ENCODE assay signal across 8 mouse cellular contexts in genomic region chr7:98656531-98657221, GRCm38 (mm10). TPM values are rescaled to one million over a fixed set of nuclear protein-coding genes. Genes with fewer than 3 reads are reported as not detected.
DNase-seq lines count a peak whose midpoint lies in the region; ATAC-seq and TF ChIP-seq lines count a peak whose summit lies in the region.

Gene Emsy (minus strand): TSS chr7:98656783.

- H3K9ac ChIP-seq in ES-Bruce4 (ENCODE audit: low read depth, poor library complexity, severe bottlenecking), result peak within 1 kb of the TSS; percentile 89
- peak within 1 kb of the TSS; percentile 95 for H3K9ac ChIP-seq in forebrain, embryonic 13.5 days
- peak within 1 kb of the TSS; percentile 90 for H3K9ac ChIP-seq in liver, postnatal 0 days (replicated peaks)
- peak within 1 kb of the TSS; percentile 90 for H3K9ac ChIP-seq in neural tube, embryonic 14.5 days (replicated peaks; ENCODE audit: low read depth, low read length)

- TF ChIP-seq EP300 in ES-Bruce4 (IDR thresholded peaks at IDR 0.05; ENCODE audit: insufficient read depth, low read depth, low read length), result no peak
- peak; percentile 25; the same call in 1 of the 2 replicates for TF ChIP-seq EP300 in liver, postnatal 0 days (IDR thresholded peaks at IDR 0.05; ENCODE audit: low read depth)

- no peaks in the 10 kb centered on the region for H3K27me3 ChIP-seq in ES-Bruce4 (ENCODE audit: control insufficient read depth, insufficient read depth, low read length, poor library complexity, severe bottlenecking)
- H3K27me3 ChIP-seq in forebrain, embryonic 13.5 days, result no peaks in the 10 kb centered on the region
- H3K27me3 ChIP-seq in liver, postnatal 0 days (ENCODE audit: insufficient read depth, low read length), result no peaks in the 10 kb centered on the region
- H3K27me3 ChIP-seq in neural tube, embryonic 14.5 days (ENCODE audit: control insufficient read depth, insufficient read depth, low read length), result no peaks in the 10 kb centered on the region

- peak; percentile 98 for ATAC-seq in cerebellum, adult (ENCODE audit: insufficient number of reproducible peaks, low FRiP score, low TSS enrichment)
- ATAC-seq in forebrain, embryonic 13.5 days, result peak; percentile 97
- peak; percentile 93 for ATAC-seq in liver, postnatal 0 days
- peak; percentile 97 for ATAC-seq in neural tube, embryonic 14.5 days (ENCODE audit: low read depth)

- intact Hi-C loops in heart, postnatal 10 days (cut with DNase I), result loop anchor here (2.0 kb wide), 1 partner anchor 46 kb away; the partner anchor contains the start of gene Thap12

- peaks cover 19% of the 10 kb centered on the region for H3K36me3 ChIP-seq in ES-Bruce4 (ENCODE audit: control insufficient read depth, insufficient read depth, low read length, poor library complexity, severe bottlenecking)
- peaks cover 26% of the 10 kb centered on the region for H3K36me3 ChIP-seq in forebrain, embryonic 13.5 days (ENCODE audit: poor library complexity, severe bottlenecking)
- H3K36me3 ChIP-seq in liver, postnatal 0 days (replicated peaks; ENCODE audit: insufficient read depth, low read length), result peaks cover 26% of the 10 kb centered on the region
- 0 out of 2 replicates have a peak, but pooled peaks cover 3% of the 10 kb centered on the region for H3K36me3 ChIP-seq in neural tube, embryonic 14.5 days (ENCODE audit: control insufficient read depth, insufficient read depth, low read length)

- peak within 1 kb of the TSS; percentile 77 for H3K4me2 ChIP-seq in forebrain, embryonic 13.5 days
- H3K4me2 ChIP-seq in liver, postnatal 0 days (ENCODE audit: low read depth, low read length), result peak within 1 kb of the TSS; percentile 79
- peak within 1 kb of the TSS; percentile 66 for H3K4me2 ChIP-seq in neural tube, embryonic 14.5 days (ENCODE audit: low read depth, low read length)

- peak within 1 kb of the TSS; percentile 94 for H3K27ac ChIP-seq in ES-Bruce4 (ENCODE audit: insufficient read depth, low read length)
- peak within 1 kb of the TSS; percentile 98 for H3K27ac ChIP-seq in forebrain, embryonic 13.5 days
- peak within 1 kb of the TSS; percentile 90 for H3K27ac ChIP-seq in liver, postnatal 0 days (ENCODE audit: low read depth)
- peak within 1 kb of the TSS; percentile 94 for H3K27ac ChIP-seq in neural tube, embryonic 14.5 days (ENCODE audit: low read depth, low read length)

- peak; percentile 86 for TF ChIP-seq POLR2A in ES-Bruce4 (IDR thresholded peaks at IDR 0.05; ENCODE audit: insufficient read depth, low read length)

- peak; percentile 97 for DNase-seq in heart, postnatal 10 days
- peak; percentile 94 for DNase-seq in large intestine, adult 2 months (ENCODE audit: low read depth, low spot score)
- peak; percentile 93 for DNase-seq in liver, postnatal 0 days
- peak; percentile 90 for DNase-seq in testis, postnatal 10 days (ENCODE audit: low spot score)

- H3K4me3 ChIP-seq in ES-Bruce4 (ENCODE audit: low read depth, low read length), result peak within 1 kb of the TSS; percentile 99
- H3K4me3 ChIP-seq in forebrain, embryonic 13.5 days, result peak within 1 kb of the TSS; percentile 94
- H3K4me3 ChIP-seq in liver, postnatal 0 days (ENCODE audit: low read depth, low read length), result peak within 1 kb of the TSS; percentile 92
- peak within 1 kb of the TSS; percentile 96 for H3K4me3 ChIP-seq in neural tube, embryonic 14.5 days (ENCODE audit: low read depth, low read length)

- WGBS in forebrain, embryonic 13.5 days, result under 1% methylated on average over 42 of the region's 42 CpGs
- WGBS in large intestine, adult 2 months, result under 1% methylated on average over 42 of the region's 42 CpGs
- under 1% methylated on average over 42 of the region's 42 CpGs for WGBS in liver, postnatal 0 days (ENCODE audit: insufficient replicate concordance)
- WGBS in neural tube, embryonic 14.5 days, result under 1% methylated on average over 42 of the region's 42 CpGs

- no peaks in the 10 kb centered on the region for H3K4me1 ChIP-seq in ES-Bruce4 (ENCODE audit: control insufficient read depth, insufficient read depth, low read length)
- peaks cover 39% of the 10 kb centered on the region for H3K4me1 ChIP-seq in forebrain, embryonic 13.5 days
- H3K4me1 ChIP-seq in liver, postnatal 0 days (ENCODE audit: insufficient read depth), result peaks cover 14% of the 10 kb centered on the region
- H3K4me1 ChIP-seq in neural tube, embryonic 14.5 days (ENCODE audit: control insufficient read depth, insufficient read depth, low read length), result peaks cover 19% of the 10 kb centered on the region

- no peaks in the 10 kb centered on the region for H3K9me3 ChIP-seq in ES-Bruce4 (replicated peaks; ENCODE audit: control insufficient read depth, insufficient read depth, low read length, poor library complexity, severe bottlenecking)
- H3K9me3 ChIP-seq in forebrain, embryonic 13.5 days (replicated peaks), result no peaks in the 10 kb centered on the region
- H3K9me3 ChIP-seq in liver, postnatal 0 days (ENCODE audit: low read length), result no peaks in the 10 kb centered on the region
- no peaks in the 10 kb centered on the region for H3K9me3 ChIP-seq in neural tube, embryonic 14.5 days (ENCODE audit: control insufficient read depth, low read length)

- TF ChIP-seq CTCF in ES-Bruce4 (IDR thresholded peaks at IDR 0.05; ENCODE audit: low read depth, low read length), result no peak
- no peak for TF ChIP-seq CTCF in liver, postnatal 0 days (IDR thresholded peaks at IDR 0.05; ENCODE audit: low read depth)

RNA-seq across cellular contexts. Expression of gene Emsy, which starts in this region (rescaled TPM):
- 61.2 and 66.5 TPM in 2 replicates for polyA plus RNA-seq in ES-Bruce4 (2011; ENCODE audit: insufficient read depth, insufficient read length, low read depth, missing spikeins)
- 35.8 and 37.7 TPM in 2 replicates for polyA plus RNA-seq in forebrain, embryonic 13.5 days (2015; fragmentation: Nextera tagmentation; extraction: Ambion mirVana)
- 10 to 100 TPM; 28.4 to 36.3 TPM for total RNA-seq in heart, postnatal 10 days (2021)
- polyA plus RNA-seq in large intestine, adult 2 months (2012; rRNA removed), result 8.8 and 14.6 TPM in 2 replicates
- 3.4 and 3.7 TPM in 2 replicates for polyA plus RNA-seq in liver, postnatal 0 days (2015; fragmentation: Nextera tagmentation; extraction: Ambion mirVana)
- polyA plus RNA-seq in neural tube, embryonic 14.5 days (2014; fragmentation: Nextera tagmentation; extraction: Ambion mirVana), result 49.8 and 50.5 TPM in 2 replicates

Comparison
In these comparisons a context has a peak if more than half of its experiments do, and no peak if none do; other contexts are left out.
1. Peak in every context shown above with its lines: DNase-seq, ATAC-seq, H3K4me3 ChIP-seq and H3K27ac ChIP-seq.